In the genomic region with DNA sequence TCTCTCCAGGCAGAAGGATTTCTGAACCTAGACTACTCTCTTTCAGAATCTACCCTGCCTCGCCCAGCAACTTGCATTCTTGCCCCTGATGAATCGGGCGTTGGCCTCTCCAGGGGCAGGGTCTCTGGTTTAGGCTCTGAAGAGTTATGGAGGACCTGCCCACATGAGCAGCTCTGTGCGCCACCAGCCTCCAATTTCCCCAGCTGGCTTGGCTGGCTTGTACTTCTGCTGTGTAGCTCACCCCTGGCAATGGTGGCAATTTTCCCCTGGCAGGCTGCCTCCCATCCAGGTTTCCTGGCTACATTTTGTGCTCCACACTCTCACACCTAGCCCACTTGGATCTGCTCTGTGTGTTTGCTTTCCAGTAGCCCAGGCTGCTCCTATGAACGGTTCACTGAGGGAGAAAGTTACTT, we compare ENCODE assay signal across 8 mouse cellular contexts.
DNase-seq lines count a peak whose midpoint lies in the region; ATAC-seq lines count a peak whose summit lies in the region.

No protein-coding gene starts in this region.

- no peak overlapping the region for H3K4me3 ChIP-seq in midbrain, embryonic 11.5 days (ENCODE audit: low read depth, low read length)
- no peak overlapping the region for H3K4me3 ChIP-seq in midbrain, embryonic 16.5 days (ENCODE audit: low read depth, low read length)
- no peak overlapping the region for H3K4me3 ChIP-seq in kidney, embryonic 15.5 days (replicated peaks)

- H3K27ac ChIP-seq in midbrain, embryonic 11.5 days (ENCODE audit: low read depth, low read length) = no peak overlapping the region
- no peak overlapping the region for H3K27ac ChIP-seq in midbrain, embryonic 16.5 days (ENCODE audit: low read length)
- no peak overlapping the region for H3K27ac ChIP-seq in kidney, embryonic 15.5 days

- H3K4me1 ChIP-seq in midbrain, embryonic 11.5 days (ENCODE audit: control insufficient read depth, insufficient read depth, low read length) = no peaks in the 10 kb centered on the region
- peaks cover 6% of the 10 kb centered on the region; the same call in 1 of the 2 replicates for H3K4me1 ChIP-seq in midbrain, embryonic 16.5 days (ENCODE audit: control insufficient read depth, insufficient read depth, low read length)
- H3K4me1 ChIP-seq in kidney, embryonic 15.5 days = 0 out of 2 replicates have a peak, but pooled peaks cover 9% of the 10 kb centered on the region

- peak; percentile 74 for DNase-seq in midbrain, embryonic 11.5 days (ENCODE audit: low spot score, missing footprints)
- peak; percentile 54 for DNase-seq in cerebellum, adult 11-12 months
- DNase-seq in gastrocnemius, postnatal 14 days = peak; percentile 69
- DNase-seq in left cerebral cortex, postnatal 36 days (ENCODE audit: low spot score in 2 of 2) = peak; percentile 46 to 48
- no peak for DNase-seq in urinary bladder, postnatal 14 days (ENCODE audit: low spot score)
- DNase-seq in lung, postnatal 36 days = no peak

- no peak overlapping the region for H3K4me2 ChIP-seq in midbrain, embryonic 11.5 days
- H3K4me2 ChIP-seq in midbrain, embryonic 16.5 days (ENCODE audit: low read length) = no peak overlapping the region
- H3K4me2 ChIP-seq in kidney, embryonic 15.5 days = no peak overlapping the region

- intact Hi-C loops in gastrocnemius, postnatal 14 days (cut with DNase I; ENCODE audit: low total_unique reads) = no loop called here
- intact Hi-C loops in left cerebral cortex, postnatal 36 days (cut with DNase I) = loop anchor here (5.0 kb wide), 1 partner anchor 41 kb away; no protein-coding TSS in a partner anchor

- no peaks in the 10 kb centered on the region for H3K9me3 ChIP-seq in midbrain, embryonic 11.5 days (ENCODE audit: control insufficient read depth, low read length)
- no peaks in the 10 kb centered on the region for H3K9me3 ChIP-seq in midbrain, embryonic 16.5 days (replicated peaks; ENCODE audit: control insufficient read depth, low read length, poor library complexity, severe bottlenecking)
- no peaks in the 10 kb centered on the region for H3K9me3 ChIP-seq in kidney, embryonic 15.5 days (replicated peaks)

- no peak for ATAC-seq in midbrain, embryonic 11.5 days (ENCODE audit: low FRiP score)
- ATAC-seq in midbrain, embryonic 16.5 days = no peak
- ATAC-seq in kidney, embryonic 15.5 days (replicated peaks; ENCODE audit: low FRiP score) = no peak

- H3K9ac ChIP-seq in midbrain, embryonic 11.5 days (ENCODE audit: low read length) = no peak overlapping the region
- no peak overlapping the region for H3K9ac ChIP-seq in midbrain, embryonic 16.5 days (ENCODE audit: low read depth, low read length)
- no peak overlapping the region for H3K9ac ChIP-seq in kidney, embryonic 15.5 days

- no peaks in the 10 kb centered on the region for H3K36me3 ChIP-seq in midbrain, embryonic 11.5 days (ENCODE audit: control insufficient read depth, insufficient read depth, low read length)
- no peaks in the 10 kb centered on the region for H3K36me3 ChIP-seq in midbrain, embryonic 16.5 days (ENCODE audit: control insufficient read depth, insufficient read depth, low read length)
- no peaks in the 10 kb centered on the region for H3K36me3 ChIP-seq in kidney, embryonic 15.5 days

- H3K27me3 ChIP-seq in midbrain, embryonic 11.5 days (ENCODE audit: control insufficient read depth, insufficient read depth, low read length) = peaks cover 4% of the 10 kb centered on the region
- H3K27me3 ChIP-seq in midbrain, embryonic 16.5 days (ENCODE audit: control insufficient read depth, insufficient read depth, low read depth, low read length) = no peaks in the 10 kb centered on the region
- no peaks in the 10 kb centered on the region; the same call in 1 of the 2 replicates for H3K27me3 ChIP-seq in kidney, embryonic 15.5 days

- WGBS in midbrain, embryonic 11.5 days = 54% methylated on average over 5 of the region's 5 CpGs
- 67% methylated on average over 5 of the region's 5 CpGs for WGBS in midbrain, embryonic 16.5 days
- 58% methylated on average over 5 of the region's 5 CpGs for WGBS in kidney, embryonic 15.5 days

Comparison
In these comparisons a context has a peak if more than half of its experiments do, and no peak if none do; other contexts are left out.
1. DNase-seq: peak in midbrain, embryonic 11.5 days (single experiment), cerebellum, adult 11-12 months (single experiment), gastrocnemius, postnatal 14 days (single experiment) and left cerebral cortex, postnatal 36 days (2 of 2); none in urinary bladder, postnatal 14 days (single experiment) and lung, postnatal 36 days (single experiment).